Mouse (Mus musculus): Measurements from ENCODE around the gene Tas2r110. TPM values are rescaled to one million over a fixed set of nuclear protein-coding genes. Genes with fewer than 3 reads are reported as not detected.

Gene Tas2r110
- not detected in 2 replicates for polyA plus RNA-seq (2012; rRNA removed)

GRCm38 (mm10) chr6:132867708-132868107 is at the start of gene Tas2r110:
Tas2r110 (plus strand) TSS chr6:132868008.

GRCm38 (mm10) chr6:132846842-132847241 is 21.0 kb upstream of the Tas2r110 start, which contains the start of gene Tas2r123:
Tas2r123 (plus strand) TSS chr6:132847142.

GRCm38 (mm10) chr6:132855138-132855537 is 12.7 kb upstream of the Tas2r110 start, which contains the start of gene Tas2r116:
Tas2r116 (plus strand) TSS chr6:132855438.

GRCm38 (mm10) chr6:132892711-132893110 is 24.9 kb downstream of the Tas2r110 start, which contains the start of gene Tas2r113:
Tas2r113 (plus strand) TSS chr6:132893011.

GRCm38 (mm10) chr6:132909351-132909750 is 41.5 kb downstream of the Tas2r110 start, which contains the start of gene Tas2r125:
Tas2r125 (plus strand) TSS chr6:132909651.

Other genes with a start within 250 kb of the Tas2r110 start
- gene A630073D07Rik, start 216.5 kb upstream of the Tas2r110 start, polyA plus RNA-seq (2012; rRNA removed) = not detected in 2 replicates
- not detected in 2 replicates for gene Tas2r120, start 211.1 kb upstream of the Tas2r110 start, polyA plus RNA-seq (2012; rRNA removed)
- not detected in 2 replicates for gene Tas2r121, start 167.0 kb upstream of the Tas2r110 start, polyA plus RNA-seq (2012; rRNA removed)
- not detected in 2 replicates for gene Tas2r122, start 156.1 kb upstream of the Tas2r110 start, polyA plus RNA-seq (2012; rRNA removed)
- gene Tas2r115, start 130.0 kb upstream of the Tas2r110 start, polyA plus RNA-seq (2012; rRNA removed) = not detected in 2 replicates
- not detected in 2 replicates for gene Tas2r124, start 113.3 kb upstream of the Tas2r110 start, polyA plus RNA-seq (2012; rRNA removed)
- not detected in 2 replicates for gene Tas2r102, start 105.9 kb upstream of the Tas2r110 start, polyA plus RNA-seq (2012; rRNA removed)
- gene Tas2r136, start 89.8 kb upstream of the Tas2r110 start, polyA plus RNA-seq (2012; rRNA removed) = not detected in 2 replicates
- gene Tas2r117, start 65.2 kb upstream of the Tas2r110 start, polyA plus RNA-seq (2012; rRNA removed) = not detected in 2 replicates
- gene Tas2r123, start 20.9 kb upstream of the Tas2r110 start, polyA plus RNA-seq (2012; rRNA removed) = not detected in 2 replicates
- gene Tas2r116, start 12.6 kb upstream of the Tas2r110 start, polyA plus RNA-seq (2012; rRNA removed) = not detected in 2 replicates
- not detected in 2 replicates for gene Tas2r113, start 25.0 kb downstream of the Tas2r110 start, polyA plus RNA-seq (2012; rRNA removed)
- gene Tas2r125, start 41.6 kb downstream of the Tas2r110 start, polyA plus RNA-seq (2012; rRNA removed) = not detected in 2 replicates
- not detected in 2 replicates for gene Tas2r129, start 83.1 kb downstream of the Tas2r110 start, polyA plus RNA-seq (2012; rRNA removed)
- not detected in 2 replicates for gene Tas2r131, start 89.9 kb downstream of the Tas2r110 start, polyA plus RNA-seq (2012; rRNA removed)
- gene Tas2r109, start 113.0 kb downstream of the Tas2r110 start, polyA plus RNA-seq (2012; rRNA removed) = not detected in 2 replicates
- gene Tas2r103, start 169.1 kb downstream of the Tas2r110 start, polyA plus RNA-seq (2012; rRNA removed) = not detected in 2 replicates
- not detected in 2 replicates for gene Tas2r140, start 187.8 kb downstream of the Tas2r110 start, polyA plus RNA-seq (2012; rRNA removed)
- gene Smim10l1, start 236.9 kb downstream of the Tas2r110 start, polyA plus RNA-seq (2012; rRNA removed) = 33.1 and 33.5 TPM in 2 replicates

Data from central nervous system, embryonic 18 days (tissue).